Mouse (Mus musculus) myocyte (in vitro differentiated cells): ENCODE data around the gene Oas3. TPM values are rescaled to one million over a fixed set of nuclear protein-coding genes. Genes with fewer than 3 reads are reported as not detected.

Experiments used
- H3K27me3 ChIP-seq: one replicate; pipeline ENCODE4 v1.6.1; 2011; ENCODE audit not compliant: control insufficient read depth, insufficient read depth, insufficient read length
- H3K36me3 ChIP-seq: one replicate; pipeline ENCODE4 v1.6.1; 2011; ENCODE audit not compliant: control insufficient read depth, insufficient read depth
- H3K4me2 ChIP-seq: one replicate; pipeline ENCODE4 v1.6.1; 2011; ENCODE audit warnings: low read depth, control low read depth
- H3K4me3 ChIP-seq: one replicate; pipeline ENCODE4 v1.5.1; 2011; ENCODE audit warnings: mild to moderate bottlenecking, control low read depth, moderate library complexity
- H3K79me2 ChIP-seq: one replicate; pipeline ENCODE4 v1.6.1; 2011; ENCODE audit not compliant: control insufficient read depth, insufficient read depth
- H3ac ChIP-seq: one replicate; pipeline ENCODE4 v1.6.1; 2011; ENCODE audit not compliant: control insufficient read depth, insufficient read length
- CEBPB ChIP-seq: IDR thresholded peaks from 2 replicates; pipeline ENCODE4 v1.6.1; 2011; ENCODE audit warnings: mild to moderate bottlenecking, moderate library complexity; ENCODE audit not compliant: poor library complexity, insufficient read depth, severe bottlenecking
- E2F4 ChIP-seq: IDR thresholded peaks from one replicate; pipeline ENCODE4 v1.6.1; 2011; ENCODE audit warnings: mild to moderate bottlenecking, control low read depth, moderate library complexity; ENCODE audit not compliant: insufficient read depth
- MAX ChIP-seq: IDR thresholded peaks from one replicate; pipeline ENCODE4 v1.6.1; 2011; ENCODE audit warnings: low read depth, mild to moderate bottlenecking, control low read depth
- MYOD1 ChIP-seq, 3 experiments: IDR thresholded peaks; one replicate each; pipeline ENCODE4 v1.6.1; 2011; ENCODE audit warnings: control low read depth in 2 of 3, low read depth in 2 of 3, mild to moderate bottlenecking in 2 of 3, moderate library complexity in 1 of 3; ENCODE audit not compliant: insufficient read length in 2 of 3, control insufficient read depth in 1 of 3
- MYOG ChIP-seq, 3 experiments: IDR thresholded peaks; one replicate each; pipeline ENCODE4 v1.6.1; 2011; ENCODE audit warnings: control low read depth in 2 of 3, low read depth in 2 of 3, mild to moderate bottlenecking in 2 of 3; ENCODE audit not compliant: insufficient read length in 2 of 3, control insufficient read depth in 1 of 3, insufficient read depth in 1 of 3
- POLR2A ChIP-seq: IDR thresholded peaks from one replicate; pipeline ENCODE4 v1.6.1; 2011; ENCODE audit warnings: low read depth, mild to moderate bottlenecking, control low read depth, moderate library complexity; ENCODE audit not compliant: insufficient read length
- POLR2AphosphoS2 ChIP-seq: IDR thresholded peaks from one replicate; pipeline ENCODE4 v1.6.1; 2011; ENCODE audit warnings: low read depth, control low read depth; ENCODE audit not compliant: insufficient read length
- REST ChIP-seq: IDR thresholded peaks from one replicate; pipeline ENCODE4 v1.6.1; 2011; ENCODE audit warnings: mild to moderate bottlenecking, control low read depth, moderate library complexity; ENCODE audit not compliant: insufficient read depth, insufficient read length
- SRF ChIP-seq: IDR thresholded peaks from one replicate; pipeline ENCODE4 v1.6.1; 2011; ENCODE audit warnings: low read depth; ENCODE audit not compliant: control insufficient read depth, insufficient read length
- TCF12 ChIP-seq: IDR thresholded peaks from one replicate; pipeline ENCODE4 v1.6.1; 2011; ENCODE audit warnings: mild to moderate bottlenecking, control low read depth; ENCODE audit not compliant: poor library complexity, insufficient read depth, severe bottlenecking
- TCF3 ChIP-seq: IDR thresholded peaks from one replicate; pipeline ENCODE4 v1.6.1; 2011; ENCODE audit warnings: low read depth, control low read depth; ENCODE audit not compliant: insufficient read length
- USF1 ChIP-seq: IDR thresholded peaks from one replicate; pipeline ENCODE4 v1.6.1; 2011; ENCODE audit warnings: low read depth, mild to moderate bottlenecking, control low read depth, moderate library complexity
- polyA plus RNA-seq: library from polyadenylated mRNA; unstranded; fragments of >200 nt; fragmentation: generic; extraction: Trizol; gene quantifications from one replicate; pipeline ENCODE4 v1.2.1, GENCODE M21; 2012; ENCODE audit warnings: missing spikeins

Gene Oas3
- polyA plus RNA-seq, 1 experiment = 0.01 TPM

DNA sequence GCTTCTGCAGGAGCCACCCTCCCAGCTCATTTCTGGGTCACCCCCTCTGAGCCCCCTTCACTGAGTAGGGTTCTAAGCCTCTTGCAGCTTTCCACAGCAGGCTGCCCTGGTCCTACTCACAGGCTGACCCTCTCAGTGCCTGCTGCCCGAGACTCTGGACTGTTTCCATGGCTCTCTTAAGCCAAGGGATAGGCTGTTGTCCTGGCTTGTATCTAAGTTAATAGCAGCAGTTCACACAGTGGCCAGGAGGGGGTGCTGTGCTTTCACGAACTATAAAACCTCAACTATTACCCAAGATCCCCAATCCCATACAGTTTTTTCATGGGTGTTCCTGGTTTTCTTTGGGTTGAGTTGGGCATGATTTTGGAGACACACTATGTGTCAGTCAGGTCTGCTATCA, 15.6 kb upstream of the Oas3 start:
- TF ChIP-seq MYOD1 (IDR thresholded peaks at IDR 0.05; ENCODE audit: control insufficient read depth in 1 of 3, insufficient read length in 2 of 3, low read depth in 2 of 3) (no peak), SRF (no peak), USF1 (no peak), MAX (no peak), POLR2AphosphoS2 (no peak), CEBPB (no peak), POLR2A (no peak), TCF3 (no peak), MYOG (IDR thresholded peaks at IDR 0.05; ENCODE audit: control insufficient read depth in 1 of 3, insufficient read depth in 1 of 3, insufficient read length in 2 of 3, low read depth in 2 of 3) (no peak), REST (no peak), TCF12 (no peak), E2F4 (no peak)
- no peaks in the 10 kb centered on the region for H3K36me3 ChIP-seq

GRCm38 (mm10) chr5:120787042-120787441, 9.6 kb upstream of the Oas3 start:
- no peak for TF ChIP-seq SRF
- no peak for TF ChIP-seq POLR2AphosphoS2
- no peak for TF ChIP-seq TCF3
- no peak for TF ChIP-seq MAX
- no peak for TF ChIP-seq E2F4
- TF ChIP-seq POLR2A = no peak
- TF ChIP-seq TCF12 = no peak
- no peak for TF ChIP-seq REST
- no peak for TF ChIP-seq MYOG (IDR thresholded peaks at IDR 0.05; ENCODE audit: control insufficient read depth in 1 of 3, insufficient read depth in 1 of 3, insufficient read length in 2 of 3, low read depth in 2 of 3)
- no peak for TF ChIP-seq MYOD1 (IDR thresholded peaks at IDR 0.05; ENCODE audit: control insufficient read depth in 1 of 3, insufficient read length in 2 of 3, low read depth in 2 of 3)
- no peak for TF ChIP-seq USF1
- TF ChIP-seq CEBPB = no peak

More for the DNA sequence above, 15.6 kb upstream of the Oas3 start:
- Histone ChIP-seq H3K4me3 (no peak overlapping the region), H3K4me2 (no peak overlapping the region), H3ac (no peak overlapping the region), H3K79me2 (no peaks in the 10 kb centered on the region), H3K27me3 (peaks cover 18% of the 10 kb centered on the region)

GRCm38 (mm10) chr5:120782446-120782845, 5.0 kb upstream of the Oas3 start:
- Histone ChIP-seq H3K79me2 (no peaks in the 10 kb centered on the region), H3K36me3 (no peaks in the 10 kb centered on the region), H3K4me3 (no peak overlapping the region), H3K4me2 (no peak overlapping the region), H3ac (no peak overlapping the region), H3K27me3 (peaks cover 15% of the 10 kb centered on the region)
- TF ChIP-seq TCF12 = no peak
- TF ChIP-seq REST = no peak
- no peak for TF ChIP-seq SRF
- no peak for TF ChIP-seq POLR2AphosphoS2
- TF ChIP-seq MYOG (IDR thresholded peaks at IDR 0.05; ENCODE audit: control insufficient read depth in 1 of 3, insufficient read depth in 1 of 3, insufficient read length in 2 of 3, low read depth in 2 of 3) = no peak
- no peak for TF ChIP-seq POLR2A
- TF ChIP-seq MAX = no peak
- no peak for TF ChIP-seq USF1
- TF ChIP-seq E2F4 = no peak
- no peak for TF ChIP-seq TCF3
- no peak for TF ChIP-seq CEBPB
- TF ChIP-seq MYOD1 (IDR thresholded peaks at IDR 0.05; ENCODE audit: control insufficient read depth in 1 of 3, insufficient read length in 2 of 3, low read depth in 2 of 3) = no peak

More at GRCm38 (mm10) chr5:120787042-120787441, 9.6 kb upstream of the Oas3 start:
- Histone ChIP-seq H3K4me2 (no peak overlapping the region), H3K27me3 (peaks cover 24% of the 10 kb centered on the region), H3K4me3 (no peak overlapping the region), H3ac (no peak overlapping the region), H3K79me2 (no peaks in the 10 kb centered on the region), H3K36me3 (no peaks in the 10 kb centered on the region)

DNA sequence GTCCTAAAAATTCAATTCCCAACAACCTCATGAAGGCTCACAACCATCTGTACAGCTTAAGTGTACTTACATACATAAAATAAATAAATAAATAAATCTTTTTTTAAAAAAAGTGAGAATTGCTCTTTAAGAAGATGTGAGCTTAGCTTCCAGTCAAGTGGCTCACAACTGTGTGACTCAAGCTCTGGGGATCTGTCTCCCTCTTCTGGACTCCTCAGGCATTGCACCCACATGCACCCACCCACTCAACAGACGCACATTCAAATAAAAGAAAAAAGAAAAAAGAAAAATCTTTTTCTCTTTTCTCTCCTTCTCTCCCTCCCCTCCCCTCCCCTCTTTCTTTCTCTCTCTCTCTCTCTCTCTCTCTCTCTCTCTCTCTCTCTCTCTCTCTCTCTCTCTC, 4.2 kb upstream of the Oas3 start:
- Histone ChIP-seq H3K4me3 (no peak overlapping the region), H3K4me2 (no peak overlapping the region), H3K36me3 (no peaks in the 10 kb centered on the region), H3ac (no peak overlapping the region), H3K79me2 (no peaks in the 10 kb centered on the region), H3K27me3 (peaks cover 15% of the 10 kb centered on the region)
- TF ChIP-seq TCF3 = no peak
- TF ChIP-seq USF1 = no peak
- no peak for TF ChIP-seq E2F4
- no peak for TF ChIP-seq REST

DNA sequence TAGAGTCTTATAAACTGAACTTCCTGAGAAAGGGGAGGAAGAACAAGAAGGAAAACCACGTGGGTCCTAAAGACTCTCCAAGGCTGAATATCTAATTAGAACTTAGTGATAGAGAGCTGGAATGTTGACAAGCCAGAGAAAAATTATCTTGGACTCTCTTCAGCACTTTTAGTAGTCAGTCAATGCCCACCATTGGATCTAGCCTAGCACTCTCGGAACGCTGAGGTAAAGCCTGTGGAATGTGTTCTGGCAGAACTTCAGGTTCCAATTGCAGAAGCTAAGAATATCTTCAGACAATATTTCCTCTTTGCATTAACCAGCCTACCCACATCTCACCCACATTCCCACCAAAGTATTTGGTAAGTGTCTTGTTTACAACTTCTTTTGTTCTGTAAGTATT, 2.5 kb upstream of the Oas3 start:
- H3K27me3 ChIP-seq = peaks cover 10% of the 10 kb centered on the region
- H3K4me2 ChIP-seq = no peak overlapping the region
- no peak overlapping the region for H3ac ChIP-seq
- no peak overlapping the region for H3K4me3 ChIP-seq
- TF ChIP-seq MYOD1 (IDR thresholded peaks at IDR 0.05; ENCODE audit: control insufficient read depth in 1 of 3, insufficient read length in 2 of 3, low read depth in 2 of 3) = no peak
- TF ChIP-seq TCF3 = no peak
- no peak for TF ChIP-seq E2F4
- TF ChIP-seq CEBPB = no peak
- TF ChIP-seq REST = no peak
- no peak for TF ChIP-seq MAX
- no peak for TF ChIP-seq TCF12
- no peak for TF ChIP-seq SRF
- TF ChIP-seq USF1 = no peak
- no peak for TF ChIP-seq MYOG (IDR thresholded peaks at IDR 0.05; ENCODE audit: control insufficient read depth in 1 of 3, insufficient read depth in 1 of 3, insufficient read length in 2 of 3, low read depth in 2 of 3)
- no peak for TF ChIP-seq POLR2AphosphoS2
- TF ChIP-seq POLR2A = no peak
- H3K36me3 ChIP-seq = no peaks in the 10 kb centered on the region
- no peaks in the 10 kb centered on the region for H3K79me2 ChIP-seq
